Comparison of ENCODE assay signal across 21 mouse cellular contexts in the genomic region with DNA sequence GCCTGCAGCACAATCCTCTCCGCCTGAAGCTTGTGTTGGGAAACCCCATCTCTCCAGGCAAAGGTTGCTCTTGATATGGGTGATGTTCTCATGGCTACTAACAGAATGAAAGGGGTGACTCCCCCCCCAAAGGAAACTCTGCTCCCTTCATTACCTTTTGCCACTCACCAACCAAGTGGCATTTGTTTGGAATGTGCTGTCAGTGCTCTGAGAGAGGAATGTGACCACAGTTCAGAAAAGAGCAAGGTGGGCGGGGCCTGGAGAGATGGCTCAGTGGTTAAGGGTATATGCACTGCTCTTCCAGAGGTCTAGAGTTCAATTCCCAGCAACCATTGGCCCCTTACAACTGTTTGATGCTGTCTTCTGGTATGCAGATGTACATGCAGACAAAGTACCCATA. TPM values are rescaled to one million over a fixed set of nuclear protein-coding genes. Genes with fewer than 3 reads are reported as not detected.
DNase-seq lines count a peak whose midpoint lies in the region.
"Had no signal": no experiment of that assay in that cellular context is flagged by ENCODE, and none has a peak within 500 bp of the region (broad histone marks: within the 10 kb centered on the region; RNA-seq: fewer than 3 reads in every experiment).

No protein-coding gene starts in this region.

- intact Hi-C loops in heart, postnatal 25 days (cut with DNase I) = no loop called here

- peaks cover 3% of the 10 kb centered on the region; the same call in 1 of the 2 replicates for H3K9me3 ChIP-seq in hindbrain, embryonic 10.5 days
- H3K9me3 ChIP-seq: embryonic facial prominence, embryonic 15.5 days had no signal

- 93% methylated on average over 2 of the region's 2 CpGs for WGBS in hindbrain, embryonic 10.5 days

- H3K4me1 ChIP-seq in hindbrain, embryonic 10.5 days (replicated peaks) = peaks cover 24% of the 10 kb centered on the region

- no peak overlapping the region for H3K27ac ChIP-seq in hindbrain, embryonic 10.5 days
- H3K27ac ChIP-seq: embryonic facial prominence, embryonic 13.5 days; embryonic facial prominence, embryonic 15.5 days; forebrain, embryonic 10.5 days; forebrain, embryonic 12.5 days had no signal

- H3K36me3 ChIP-seq in hindbrain, embryonic 10.5 days = no peaks in the 10 kb centered on the region
- H3K36me3 ChIP-seq: embryonic facial prominence, embryonic 13.5 days; embryonic facial prominence, embryonic 15.5 days; forebrain, embryonic 10.5 days; forebrain, embryonic 12.5 days had no signal

- no peak overlapping the region for H3K4me3 ChIP-seq in hindbrain, embryonic 10.5 days
- H3K4me3 ChIP-seq: embryonic facial prominence, embryonic 13.5 days; embryonic facial prominence, embryonic 15.5 days; erythroblast, embryonic 14.5 days; forebrain, embryonic 10.5 days; forebrain, embryonic 12.5 days had no signal

- H3K27me3 ChIP-seq in hindbrain, embryonic 10.5 days (ENCODE audit: insufficient read depth, poor library complexity, severe bottlenecking) = no peaks in the 10 kb centered on the region
- H3K27me3 ChIP-seq: embryonic facial prominence, embryonic 13.5 days; embryonic facial prominence, embryonic 15.5 days; Patski had no signal

- DNase-seq in heart, adult 11 months = peak; percentile 75
- DNase-seq in heart, postnatal 25 days (ENCODE audit: low spot score) = no peak
- peak; percentile 52 for DNase-seq in 3T3-L1 (ENCODE audit: low read depth, low spot score)
- DNase-seq in R1 (ENCODE audit: low read depth, low spot score) = peak; percentile 16
- DNase-seq in hindbrain, embryonic 10.5 days (ENCODE audit: low spot score) = no peak
- DNase-seq: adrenal gland, adult 2 months; adrenal gland, postnatal 10 days; adrenal gland, postnatal 25 days; cerebellum, adult 11 months; cerebellum, adult 18-20 months; cerebellum, adult 8-10 months; cerebellum, adult 9-11 months; cerebellum, postnatal 14 days; cerebellum, postnatal 36 days; embryo, embryonic 11 days had no signal

RNA-seq across cellular contexts. Expression of gene Scml4, which starts 3.1 kb away (rescaled TPM):
- total RNA-seq in heart, postnatal 25 days (2021) = 1 to 10 TPM; 1.2 to 1.8 TPM
- polyA plus RNA-seq in hindbrain, embryonic 10.5 days (2016; fragmentation: Nextera tagmentation; extraction: Ambion mirVana) = 0.86 and 1.8 TPM in 2 replicates
- polyA plus RNA-seq: erythroblast, embryonic 14.5 days had no signal

Comparison
In these comparisons a context has a peak if more than half of its experiments do, and no peak if none do; other contexts are left out.
1. DNase-seq: peak in heart, adult 11 months (single experiment), 3T3-L1 (single experiment) and R1 (single experiment); none in heart, postnatal 25 days (single experiment) and hindbrain, embryonic 10.5 days (single experiment).